Mouse (Mus musculus): ENCODE measurements around the gene Cryga. TPM values are rescaled to one million over a fixed set of nuclear protein-coding genes. Genes with fewer than 3 reads are reported as not detected.
"Not testable (repeated sequence)": the region's sequence is repeated elsewhere in the genome, so short reads cannot be mapped to it uniquely, and the experiment has no call there.

The Cryga gene
- total RNA-seq, 2 experiments from 2014 or later, result not detected

DNA sequence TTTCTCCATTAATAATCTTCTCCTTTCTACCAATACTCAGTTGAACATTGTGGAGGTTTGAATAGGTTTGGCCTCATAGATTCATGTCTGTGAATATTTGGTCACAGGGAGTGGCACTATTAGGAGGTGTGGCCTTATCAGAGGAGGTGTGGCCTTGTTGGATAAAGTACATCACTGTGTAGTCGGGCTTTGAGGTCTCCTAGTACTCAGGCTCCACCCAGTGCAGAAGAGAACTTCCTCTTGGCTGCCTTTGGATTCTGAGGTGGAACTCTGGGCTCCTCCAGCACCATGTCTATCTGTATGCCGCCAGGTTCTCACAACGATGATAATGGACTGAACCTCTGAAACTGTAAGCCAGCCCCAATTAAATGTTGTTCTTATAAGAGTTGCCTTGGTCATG, 6.2 kb downstream of the Cryga start:
- peak; percentile 56 for ATAC-seq (ENCODE audit: poor library complexity, severe bottlenecking)

DNA sequence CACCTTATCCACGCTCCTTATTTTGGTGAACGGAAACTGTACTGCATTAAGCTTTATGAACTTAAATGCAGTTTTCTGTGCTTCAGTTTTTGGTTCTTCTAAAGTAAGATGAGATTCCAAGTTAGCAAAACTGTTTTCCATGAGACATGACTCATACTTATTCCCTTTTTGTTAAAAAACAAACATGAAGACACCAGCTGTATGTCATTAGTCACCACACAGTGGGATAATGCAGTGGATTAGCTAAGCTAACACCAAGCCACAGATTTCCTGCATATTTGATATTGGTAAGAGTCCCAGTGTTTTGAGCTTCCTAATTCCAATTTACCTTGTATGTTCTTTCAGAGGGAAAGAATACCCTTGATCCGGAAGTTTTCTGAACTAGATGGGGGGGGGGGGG, 11.6 kb downstream of the Cryga start:
- no peak for ATAC-seq (ENCODE audit: poor library complexity, severe bottlenecking)

DNA sequence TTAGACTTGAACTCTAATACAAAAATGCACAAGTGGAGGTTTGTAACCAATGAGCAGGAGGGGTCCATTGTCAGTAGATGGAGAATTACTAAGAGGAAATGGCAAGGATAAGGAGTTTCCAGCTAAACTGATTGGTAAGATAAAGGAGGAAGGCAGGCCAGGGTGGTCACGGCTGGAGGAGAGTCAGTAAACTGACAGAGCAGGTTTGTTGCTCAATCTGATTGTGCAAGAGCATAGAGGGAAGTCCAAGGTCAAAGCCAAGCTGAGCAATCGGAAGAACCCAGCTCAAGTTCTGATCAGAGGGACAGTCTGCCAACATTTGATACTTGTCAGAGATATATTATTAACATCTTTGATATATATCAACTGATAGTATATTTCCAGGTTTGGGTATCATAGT, 12.8 kb downstream of the Cryga start:
- ATAC-seq (ENCODE audit: poor library complexity, severe bottlenecking), result peak; percentile 85

- ATAC-seq (ENCODE audit: poor library complexity, severe bottlenecking), result peak; percentile 81
These were observed 14.4 kb downstream of the Cryga start for GRCm38 (mm10) chr1:65088567-65089356.

- ATAC-seq (ENCODE audit: poor library complexity, severe bottlenecking), result no peak
These were observed 21.0 kb downstream of the Cryga start, which contains the start of gene Crygb for GRCm38 (mm10) chr1:65082188-65082587. Crygb (minus strand) TSS chr1:65082288.

- no peak for ATAC-seq (ENCODE audit: poor library complexity, severe bottlenecking)
These were observed 27.6 kb downstream of the Cryga start for GRCm38 (mm10) chr1:65075607-65076006.

DNA sequence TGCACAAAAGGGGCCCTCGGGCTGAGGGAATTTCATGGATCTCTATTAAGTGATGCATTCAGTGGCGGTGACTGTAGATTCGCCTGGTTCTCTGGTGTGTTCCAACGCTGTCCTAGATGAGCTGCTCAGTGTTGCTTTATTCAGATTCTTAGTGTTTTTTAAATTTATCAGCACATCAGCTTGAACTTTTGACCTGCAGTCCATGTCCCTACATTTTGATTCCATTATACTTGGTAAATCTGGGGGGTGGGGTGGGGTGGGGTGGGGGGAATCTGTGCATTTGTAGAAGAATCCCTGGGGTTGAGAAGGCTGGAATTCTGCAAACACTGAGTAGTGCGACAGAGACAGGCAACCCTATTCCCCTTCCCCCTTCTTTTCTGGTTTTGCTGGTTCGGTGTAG, 29.6 kb downstream of the Cryga start, which contains the start of gene Crygc:
Gene Crygc, minus strand, starts transcription at position 101 of the 400 bp plus-strand sequence.
- no peak for ATAC-seq (ENCODE audit: poor library complexity, severe bottlenecking)

DNA sequence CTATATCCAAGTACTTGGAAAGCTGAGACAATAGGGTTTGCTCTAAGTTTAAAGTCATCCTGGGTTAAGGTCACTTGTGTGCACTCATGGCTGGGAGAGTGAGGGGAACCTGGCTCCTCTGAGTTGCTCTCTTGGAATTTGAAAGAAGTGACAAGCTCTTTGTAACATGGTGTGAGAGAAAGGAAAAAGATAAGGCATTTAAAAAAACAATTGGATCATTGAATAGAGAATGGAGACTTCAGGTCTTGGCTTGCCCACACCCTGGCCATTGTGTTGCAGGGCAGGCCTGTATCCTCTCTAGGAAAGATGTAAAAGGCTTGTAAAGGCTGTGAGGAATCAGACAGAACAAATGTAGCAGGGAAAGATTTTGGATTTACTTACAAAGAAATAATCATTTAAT, 35.3 kb downstream of the Cryga start:
- no peak for ATAC-seq (ENCODE audit: poor library complexity, severe bottlenecking)

- ATAC-seq (ENCODE audit: poor library complexity, severe bottlenecking), result no peak
These were observed 39.0 kb downstream of the Cryga start for GRCm38 (mm10) chr1:65064201-65064600.

GRCm38 (mm10) chr1:65063352-65063751, 39.8 kb downstream of the Cryga start, which contains the start of gene Crygd:
Crygd (minus strand) TSS chr1:65063452.
- no peak for ATAC-seq (ENCODE audit: poor library complexity, severe bottlenecking)

GRCm38 (mm10) chr1:65052140-65052539, 51.0 kb downstream of the Cryga start:
- ATAC-seq (ENCODE audit: poor library complexity, severe bottlenecking), result no peak

GRCm38 (mm10) chr1:65051696-65052095, 51.5 kb downstream of the Cryga start:
- ATAC-seq (ENCODE audit: poor library complexity, severe bottlenecking), result no peak

- not testable (repeated sequence) for ATAC-seq (ENCODE audit: poor library complexity, severe bottlenecking)
These were observed 52.2 kb downstream of the Cryga start, which contains the start of gene Cryge for GRCm38 (mm10) chr1:65050952-65051351. Cryge (minus strand) TSS chr1:65051149.

Other genes with a start within 250 kb of the Cryga start
- 38.5 and 40.6 TPM in 2 replicates for gene Plekhm3, start 146.5 kb downstream of the Cryga start, total RNA-seq (2015)
- gene Plekhm3, start 146.5 kb downstream of the Cryga start, total RNA-seq (2017), result 26.4 and 39.1 TPM in 2 replicates
- gene Akr1cl, start 70.6 kb downstream of the Cryga start, total RNA-seq (2015), result not detected in 2 replicates
- gene Akr1cl, start 70.6 kb downstream of the Cryga start, total RNA-seq (2017), result not detected in 2 replicates
- gene Cryge, start 52.2 kb downstream of the Cryga start, total RNA-seq (2015), result not detected in 2 replicates
- not detected in 2 replicates for gene Cryge, start 52.2 kb downstream of the Cryga start, total RNA-seq (2017)
- not detected in 2 replicates for gene Crygd, start 39.9 kb downstream of the Cryga start, total RNA-seq (2015)
- gene Crygd, start 39.9 kb downstream of the Cryga start, total RNA-seq (2017), result not detected in 2 replicates
- not detected in 2 replicates for gene Crygc, start 29.7 kb downstream of the Cryga start, total RNA-seq (2015)
- not detected in 2 replicates for gene Crygc, start 29.7 kb downstream of the Cryga start, total RNA-seq (2017)
- gene Crygb, start 21.1 kb downstream of the Cryga start, total RNA-seq (2015), result not detected in 2 replicates
- not detected in 2 replicates for gene Crygb, start 21.1 kb downstream of the Cryga start, total RNA-seq (2017)
- gene Gm28845, start 16.2 kb upstream of the Cryga start, total RNA-seq (2015), result not detected in 2 replicates
- not detected in 2 replicates for gene Gm28845, start 16.2 kb upstream of the Cryga start, total RNA-seq (2017)
- gene D630023F18Rik, start 19.8 kb upstream of the Cryga start, total RNA-seq (2015), result 0.39 and 1.1 TPM in 2 replicates
- 0.73 and 1.5 TPM in 2 replicates for gene D630023F18Rik, start 19.8 kb upstream of the Cryga start, total RNA-seq (2017)
- 196 and 202 TPM in 2 replicates for gene Idh1, start 83.1 kb upstream of the Cryga start, total RNA-seq (2015)
- gene Idh1, start 83.1 kb upstream of the Cryga start, total RNA-seq (2017), result 354 and 378 TPM in 2 replicates
- 30.0 and 31.5 TPM in 2 replicates for gene Pikfyve, start 83.3 kb upstream of the Cryga start, total RNA-seq (2015)
- gene Pikfyve, start 83.3 kb upstream of the Cryga start, total RNA-seq (2017), result 40.2 and 46.2 TPM in 2 replicates
- gene Pth2r, start 178.7 kb upstream of the Cryga start, total RNA-seq (2015), result not detected in 2 replicates
- gene Pth2r, start 178.7 kb upstream of the Cryga start, total RNA-seq (2017), result not detected in 2 replicates

All from megakaryocyte, adult 5-6 weeks (primary cell).